Mouse (Mus musculus) mesoderm, embryonic 11.5 days (tissue): ENCODE measurements at regions not wholly inside any gene's neighbourhood (a gene's known extent, or its start where the extent isn't known, plus 50 kb on each side); places are given as distances from the start of the nearest gene placed in this dataset.

Source experiments
- DNase-seq: peaks from one replicate; pipeline ENCODE4 v3.0.0-alpha.2; 2012; ENCODE audit warnings: low read depth, low spot score

- DNase-seq: no peak
These were observed 56.7 kb upstream of the Rasgrp1 start for GRCm38 (mm10) chr2:117399487-117399886.

GRCm38 (mm10) chr2:117403425-117404175 is 60.8 kb upstream of the Rasgrp1 start:
- no peak for DNase-seq

GRCm38 (mm10) chr2:117405453-117405852 is 62.7 kb upstream of the Rasgrp1 start:
- DNase-seq: no peak

GRCm38 (mm10) chr2:117408241-117408640 is 65.4 kb upstream of the Rasgrp1 start:
- no peak for DNase-seq

- DNase-seq: no peak
These were observed 69.3 kb upstream of the Rasgrp1 start for GRCm38 (mm10) chr2:117412045-117412606.

- DNase-seq: no peak
These were observed 74.6 kb upstream of the Rasgrp1 start for GRCm38 (mm10) chr2:117417229-117417970.

GRCm38 (mm10) chr2:117418121-117418615 is 75.4 kb upstream of the Rasgrp1 start:
- DNase-seq: no peak

- DNase-seq: no peak
These were observed 75.9 kb upstream of the Rasgrp1 start for GRCm38 (mm10) chr2:117418711-117419110.

- DNase-seq: no peak
These were observed 78.6 kb upstream of the Rasgrp1 start for GRCm38 (mm10) chr2:117421376-117421775.

- DNase-seq: no peak
These were observed 80.0 kb upstream of the Rasgrp1 start for GRCm38 (mm10) chr2:117422756-117423155.

- DNase-seq: no peak
These were observed 86.4 kb upstream of the Rasgrp1 start for GRCm38 (mm10) chr2:117429205-117429604.

GRCm38 (mm10) chr2:117432010-117432409 is 89.2 kb upstream of the Rasgrp1 start:
- DNase-seq: no peak

GRCm38 (mm10) chr2:117432923-117433322 is 90.1 kb upstream of the Rasgrp1 start:
- DNase-seq: no peak

GRCm38 (mm10) chr2:117433482-117433881 is 90.7 kb upstream of the Rasgrp1 start:
- no peak for DNase-seq

- DNase-seq: no peak
These were observed 95.3 kb upstream of the Rasgrp1 start for GRCm38 (mm10) chr2:117438079-117438478.

- DNase-seq: peak; percentile 78
These were observed 96.0 kb upstream of the Rasgrp1 start for GRCm38 (mm10) chr2:117438586-117439371.

- peak; percentile 33 for DNase-seq
These were observed 96.8 kb upstream of the Rasgrp1 start for GRCm38 (mm10) chr2:117439372-117440183.

- DNase-seq: no peak
These were observed 98.0 kb upstream of the Rasgrp1 start for GRCm38 (mm10) chr2:117440801-117441281.

GRCm38 (mm10) chr2:117442862-117443261 is 100.1 kb upstream of the Rasgrp1 start:
- no peak for DNase-seq

GRCm38 (mm10) chr2:117444671-117445070 is 101.9 kb upstream of the Rasgrp1 start:
- peak; percentile 34 for DNase-seq

- no peak for DNase-seq
These were observed 104.1 kb upstream of the Rasgrp1 start for GRCm38 (mm10) chr2:117446876-117447275.
